Mouse (Mus musculus): ENCODE measurements around the gene Tsfm. TPM values are rescaled to one million over a fixed set of nuclear protein-coding genes. Genes with fewer than 3 reads are reported as not detected.

The Tsfm gene
- total RNA-seq, 2 experiments from 2014 or later = 67.0 to 70.6 TPM

- no peak for DNase-seq (ENCODE audit: low spot score in 2 of 2)
These were observed 42.0 kb downstream of the Tsfm start for GRCm38 (mm10) chr10:126988513-126989165.

- DNase-seq (ENCODE audit: low spot score in 2 of 2) = no peak
These were observed 43.2 kb downstream of the Tsfm start for GRCm38 (mm10) chr10:126987183-126988118.

GRCm38 (mm10) chr10:126986541-126986961 is 44.1 kb downstream of the Tsfm start:
- peak; percentile 53 to 66 for DNase-seq (ENCODE audit: low spot score in 2 of 2)

- DNase-seq (ENCODE audit: low spot score in 2 of 2) = no peak
These were observed 45.1 kb downstream of the Tsfm start for GRCm38 (mm10) chr10:126985579-126985978.

GRCm38 (mm10) chr10:126985127-126985526 is 45.5 kb downstream of the Tsfm start:
- no peak for DNase-seq (ENCODE audit: low spot score in 2 of 2)

- DNase-seq (ENCODE audit: low spot score in 2 of 2) = no peak
These were observed 46.2 kb downstream of the Tsfm start for GRCm38 (mm10) chr10:126984189-126985004.

GRCm38 (mm10) chr10:126983193-126983725 is 47.4 kb downstream of the Tsfm start:
- no peak for DNase-seq (ENCODE audit: low spot score in 2 of 2)

GRCm38 (mm10) chr10:126981746-126982145 is 48.9 kb downstream of the Tsfm start:
- DNase-seq (ENCODE audit: low spot score in 2 of 2) = no peak

GRCm38 (mm10) chr10:126980933-126981530 is 49.6 kb downstream of the Tsfm start:
- no peak for DNase-seq (ENCODE audit: low spot score in 2 of 2)

- no peak for DNase-seq (ENCODE audit: low spot score in 2 of 2)
These were observed 50.3 kb downstream of the Tsfm start for GRCm38 (mm10) chr10:126980221-126980932.

- DNase-seq (ENCODE audit: low spot score in 2 of 2) = no peak
These were observed 50.9 kb downstream of the Tsfm start for GRCm38 (mm10) chr10:126979636-126980151.

GRCm38 (mm10) chr10:126979121-126979635 is 51.5 kb downstream of the Tsfm start:
- DNase-seq (ENCODE audit: low spot score in 2 of 2) = peak; percentile 29 to 50

- DNase-seq (ENCODE audit: low spot score in 2 of 2) = peak; percentile 100
These were observed 52.2 kb downstream of the Tsfm start, which contains the start of gene Ctdsp2 for GRCm38 (mm10) chr10:126978277-126978994. Gene Ctdsp2, plus strand, starts transcription at chr10:126978717.

- DNase-seq (ENCODE audit: low spot score in 2 of 2) = no peak
These were observed 53.6 kb downstream of the Tsfm start for GRCm38 (mm10) chr10:126977076-126977475.

- DNase-seq (ENCODE audit: low spot score in 2 of 2) = no peak
These were observed 54.9 kb downstream of the Tsfm start for GRCm38 (mm10) chr10:126975706-126976105.

GRCm38 (mm10) chr10:126972988-126973387 is 57.7 kb downstream of the Tsfm start:
- no peak for DNase-seq (ENCODE audit: low spot score in 2 of 2)

GRCm38 (mm10) chr10:126972051-126972725 is 58.5 kb downstream of the Tsfm start:
- no peak for DNase-seq (ENCODE audit: low spot score in 2 of 2)

GRCm38 (mm10) chr10:126971363-126972050 is 59.1 kb downstream of the Tsfm start:
- DNase-seq (ENCODE audit: low spot score in 2 of 2) = no peak
